Mouse (Mus musculus) lung, embryonic 14.5 days (tissue): Measurements from ENCODE around the gene Ptrh2. TPM values are rescaled to one million over a fixed set of nuclear protein-coding genes. Genes with fewer than 3 reads are reported as not detected.
A peak's percentile ranks its signal among the peaks of the same experiment; 100 is the strongest.

Source experiments
- ATAC-seq: fragments of 200-750 bp; cut with Nextera tagmentation; 2 replicates; pipeline ENCODE4 v1.8.0; 2017; ENCODE audit warnings: mild to moderate bottlenecking, moderate TSS enrichment, moderate library complexity; ENCODE audit not compliant: insufficient read depth
- DNase-seq: peaks from one replicate; pipeline ENCODE4 v3.0.0-alpha.2; 2015
- H3K27ac ChIP-seq: fragments of 300-500 bp; sonication (generic); 2 replicates; pipeline ENCODE4 v1.5.1; 2014; ENCODE audit warnings: low read depth, mild to moderate bottlenecking, moderate library complexity
- H3K27me3 ChIP-seq: fragments of 300-500 bp; sonication (generic); 2 replicates; pipeline ENCODE4 v1.6.1; 2014; ENCODE audit warnings: low read length, control low read depth; ENCODE audit not compliant: insufficient read depth
- H3K36me3 ChIP-seq: fragments of 300-500 bp; sonication (generic); 2 replicates; pipeline ENCODE4 v1.6.1; 2014; ENCODE audit warnings: control low read depth; ENCODE audit not compliant: insufficient read depth
- H3K4me1 ChIP-seq: fragments of 300-500 bp; sonication (generic); 2 replicates; pipeline ENCODE4 v1.6.1; 2014; ENCODE audit warnings: antibody characterized with exemption, control low read depth; ENCODE audit not compliant: insufficient read depth
- H3K4me2 ChIP-seq: fragments of 300-500 bp; sonication (generic); 2 replicates; pipeline ENCODE4 v1.6.1; 2014; ENCODE audit warnings: mild to moderate bottlenecking
- H3K4me3 ChIP-seq: fragments of 300-500 bp; sonication (generic); 2 replicates; pipeline ENCODE4 v1.5.1; 2014; ENCODE audit warnings: low read depth, low read length
- H3K9ac ChIP-seq: fragments of 300-500 bp; sonication (generic); 2 replicates; pipeline ENCODE4 v1.6.1; 2014
- H3K9me3 ChIP-seq: fragments of 300-500 bp; sonication (generic); 2 replicates; pipeline ENCODE4 v1.6.1; 2016; ENCODE audit warnings: low read depth, low read length, control low read depth
- CTCF ChIP-seq: IDR thresholded peaks from 2 replicates; pipeline ENCODE4 v1.5.1; 2016; ENCODE audit warnings: antibody characterized with exemption, low read depth
- WGBS: fragments of 180-500 bp; shearing (Covaris S2); extraction: QIAGEN DNeasy Blood & Tissue Kit; methylation state at CpG from one replicate; pipeline ENCODE4 v1.1.7; 2014; 5-methylcytosine and 5-hydroxymethylcytosine counted together
- polyA plus RNA-seq: library from polyadenylated mRNA; unstranded; fragments of >200 nt; fragmentation: Nextera tagmentation; extraction: Ambion mirVana; gene quantifications from 2 replicates; pipeline ENCODE4 v1.2.1, GENCODE M21; 2014

Gene Ptrh2
- polyA plus RNA-seq, 1 experiment from 2014 or later = 36.8 TPM

DNA sequence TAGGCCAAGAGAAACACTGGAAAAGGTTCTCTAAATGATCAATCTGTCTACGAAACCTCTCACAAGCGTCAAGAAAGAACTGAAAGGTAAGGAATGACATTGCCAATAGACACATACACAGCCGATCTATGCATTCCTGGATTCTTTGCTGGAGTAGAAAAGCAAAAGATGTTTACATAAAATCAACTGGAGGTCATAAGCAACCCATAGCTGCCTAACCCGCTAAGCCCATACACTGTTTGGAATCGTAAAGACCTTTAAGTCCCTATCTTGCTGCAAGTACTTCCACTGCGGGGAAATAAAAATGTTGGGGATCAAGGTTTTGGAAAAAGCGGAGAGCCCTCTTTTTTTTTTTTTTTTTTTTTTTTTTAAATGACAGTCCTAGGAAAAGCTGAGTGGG lies 924 bp upstream of the Ptrh2 start:
- Histone ChIP-seq H3K4me2 (peak overlapping the region; percentile 84), H3K27me3 (no peaks in the 10 kb centered on the region), H3K4me3 (peak overlapping the region; percentile 89), H3K9me3 (no peaks in the 10 kb centered on the region), H3K36me3 (peaks cover 3% of the 10 kb centered on the region; the same call in 1 of the 2 replicates), H3K9ac (peak overlapping the region; percentile 87), H3K4me1 (peaks cover 4% of the 10 kb centered on the region; the same call in 1 of the 2 replicates), H3K27ac (0 out of 2 replicates have a peak overlapping the region, but pooled peaks have one; percentile 92)
- ATAC-seq (no peak), DNase-seq (no peak)
- WGBS = 23% methylated on average over 7 of the region's 7 CpGs
- TF ChIP-seq CTCF = no peak

DNA sequence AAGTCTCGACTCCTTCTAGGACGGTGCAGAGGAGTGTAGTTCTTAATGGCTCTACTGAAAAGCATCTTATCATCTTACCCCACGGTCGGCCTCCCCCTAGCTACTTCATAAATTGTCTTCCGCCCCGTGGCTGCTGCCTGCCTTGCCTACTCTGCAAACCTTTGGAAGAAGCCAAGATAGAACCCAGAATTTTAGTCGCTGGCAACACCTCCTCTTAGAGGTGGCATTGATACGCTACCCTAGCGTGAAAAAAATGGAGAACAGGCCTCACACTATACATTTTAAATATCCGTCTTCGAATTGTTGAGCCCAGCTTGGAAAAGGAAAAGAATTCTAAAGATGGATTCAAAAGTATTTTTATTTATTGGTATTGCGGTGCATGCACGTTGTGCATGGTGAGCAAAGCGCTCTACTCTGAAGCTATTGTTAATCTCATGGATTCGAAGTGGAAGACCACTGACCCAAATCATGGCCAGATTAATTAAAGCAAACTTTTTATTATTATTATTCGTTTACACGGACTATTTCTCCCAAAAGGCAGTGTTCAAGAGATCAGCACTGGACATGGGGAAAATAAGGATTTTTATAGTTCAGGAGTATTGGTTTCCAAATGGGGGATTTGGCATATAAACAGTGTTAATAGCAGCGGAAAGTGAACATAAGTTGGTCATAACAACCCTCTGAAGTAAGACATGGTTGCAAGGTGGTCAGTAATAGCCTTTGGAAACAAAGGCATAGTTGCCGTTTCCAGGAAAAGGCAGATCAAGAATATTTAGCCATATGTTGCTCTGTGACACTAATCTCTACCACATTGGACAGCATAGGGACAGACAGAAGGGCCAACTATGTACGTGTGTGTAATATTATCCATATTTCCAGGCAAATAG lies 584 bp downstream of the Ptrh2 start:
- Histone ChIP-seq H3K9ac (peak overlapping the region; percentile 87), H3K4me3 (peak overlapping the region; percentile 89), H3K4me1 (peaks cover 4% of the 10 kb centered on the region; the same call in 1 of the 2 replicates), H3K27me3 (no peaks in the 10 kb centered on the region), H3K4me2 (peak overlapping the region; percentile 84), H3K36me3 (peaks cover 13% of the 10 kb centered on the region), H3K27ac (peak overlapping the region; percentile 92), H3K9me3 (no peaks in the 10 kb centered on the region)
- DNase-seq = no peak
- no peak for ATAC-seq
- WGBS = 5% methylated on average over 20 of the region's 20 CpGs
- TF ChIP-seq CTCF = no peak

DNA sequence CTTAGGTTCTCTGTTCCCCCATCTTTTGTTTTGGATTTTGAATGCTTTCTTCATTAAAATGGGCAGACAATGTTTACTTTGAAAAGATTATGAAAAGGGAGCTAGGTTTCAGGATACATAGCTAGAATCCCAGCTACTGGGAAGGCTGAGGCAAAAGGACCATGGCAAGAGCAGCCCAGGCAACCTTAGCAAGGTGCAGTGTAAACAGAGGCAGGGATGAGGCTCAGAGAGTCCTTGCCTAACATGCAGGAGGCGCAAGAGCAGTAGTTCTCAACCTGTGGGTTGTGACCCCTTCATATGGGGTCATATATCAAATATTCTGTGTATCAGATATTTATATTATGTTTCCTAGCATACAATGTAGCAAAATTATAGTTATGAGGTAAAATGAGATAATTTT lies 1.6 kb downstream of the Ptrh2 start:
- H3K9ac ChIP-seq = peak overlapping the region; percentile 87
- no peaks in the 10 kb centered on the region for H3K27me3 ChIP-seq
- peaks cover 23% of the 10 kb centered on the region for H3K36me3 ChIP-seq
- no peak overlapping the region for H3K27ac ChIP-seq
- no peaks in the 10 kb centered on the region for H3K9me3 ChIP-seq
- TF ChIP-seq CTCF = no peak
- DNase-seq = no peak
- 74% methylated on average over 1 of the region's 1 CpGs for WGBS
- no peak for ATAC-seq
- H3K4me2 ChIP-seq = peak overlapping the region; percentile 84
- H3K4me1 ChIP-seq = peaks cover 4% of the 10 kb centered on the region; the same call in 1 of the 2 replicates
- H3K4me3 ChIP-seq = peak overlapping the region; percentile 89

DNA sequence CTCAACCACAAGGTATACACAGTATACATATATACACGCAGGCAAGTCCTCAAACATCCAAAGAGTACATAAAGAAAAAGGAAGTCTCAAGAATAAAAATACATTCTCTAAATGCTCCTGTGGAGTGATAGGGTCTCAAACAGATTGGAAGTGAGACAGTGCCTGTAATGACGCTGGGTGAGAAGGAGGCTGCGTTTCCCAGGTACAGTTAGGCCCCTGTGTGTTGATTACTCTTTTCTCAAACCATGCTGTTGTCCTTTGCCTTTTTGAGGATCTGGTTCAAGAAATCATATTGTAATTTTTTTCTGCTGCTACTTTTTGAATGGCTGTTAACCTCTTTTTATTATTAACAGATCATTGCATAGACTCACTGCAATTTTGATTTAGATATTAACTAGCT lies 6.6 kb downstream of the Ptrh2 start:
- Histone ChIP-seq H3K36me3 (peaks cover 68% of the 10 kb centered on the region), H3K9ac (no peak overlapping the region), H3K27ac (no peak overlapping the region), H3K9me3 (no peaks in the 10 kb centered on the region), H3K4me2 (no peak overlapping the region), H3K4me1 (0 out of 2 replicates have a peak, but pooled peaks cover under 1% of the 10 kb centered on the region), H3K4me3 (no peak overlapping the region), H3K27me3 (no peaks in the 10 kb centered on the region)
- ATAC-seq (no peak), DNase-seq (no peak)
- 76% methylated on average over 3 of the region's 3 CpGs for WGBS
- no peak for TF ChIP-seq CTCF

DNA sequence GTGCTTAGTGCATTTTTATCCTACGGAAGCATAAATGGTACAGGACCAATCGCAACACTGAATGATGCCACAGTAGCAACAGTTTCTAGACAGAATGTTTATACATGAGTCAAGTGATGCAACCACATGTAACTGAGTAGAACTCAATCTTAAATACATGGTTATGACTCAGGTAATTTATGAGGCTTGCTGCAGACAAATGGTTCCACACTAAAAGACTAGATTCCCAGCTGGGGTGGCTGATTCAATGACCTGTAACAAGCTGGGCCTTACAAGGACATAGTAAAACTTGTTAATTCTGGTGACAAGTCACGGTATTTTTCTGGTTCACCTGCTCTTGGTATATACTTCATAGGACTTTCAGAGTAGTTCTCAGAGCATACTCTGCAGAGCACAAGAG lies 7.7 kb downstream of the Ptrh2 start:
- Histone ChIP-seq H3K36me3 (peaks cover 77% of the 10 kb centered on the region), H3K27ac (no peak overlapping the region), H3K4me3 (no peak overlapping the region), H3K9me3 (no peaks in the 10 kb centered on the region), H3K9ac (no peak overlapping the region), H3K4me2 (no peak overlapping the region), H3K4me1 (no peaks in the 10 kb centered on the region), H3K27me3 (no peaks in the 10 kb centered on the region)
- DNase-seq (no peak), ATAC-seq (no peak)
- no peak for TF ChIP-seq CTCF
- WGBS = 93% methylated on average over 3 of the region's 3 CpGs

DNA sequence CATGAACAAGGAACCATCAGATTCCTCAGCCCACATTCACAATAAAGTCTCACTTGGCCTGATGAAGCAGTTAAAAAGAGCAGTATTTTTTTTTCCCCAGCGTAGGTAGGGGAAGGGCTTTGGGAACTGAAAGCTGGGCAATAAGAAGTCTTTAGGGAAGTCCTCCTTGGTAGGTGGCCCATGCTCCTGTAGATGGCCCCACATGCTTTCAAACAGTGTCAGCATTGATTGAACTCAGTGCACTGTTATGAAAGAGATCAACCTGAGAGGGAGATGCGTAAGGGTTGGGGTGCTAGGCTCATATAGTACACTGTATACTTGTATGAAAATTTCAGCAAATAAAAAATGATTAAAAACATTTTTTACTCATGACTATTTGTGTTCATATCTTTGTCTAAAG lies 8.2 kb downstream of the Ptrh2 start:
- H3K4me1 ChIP-seq = no peaks in the 10 kb centered on the region

DNA sequence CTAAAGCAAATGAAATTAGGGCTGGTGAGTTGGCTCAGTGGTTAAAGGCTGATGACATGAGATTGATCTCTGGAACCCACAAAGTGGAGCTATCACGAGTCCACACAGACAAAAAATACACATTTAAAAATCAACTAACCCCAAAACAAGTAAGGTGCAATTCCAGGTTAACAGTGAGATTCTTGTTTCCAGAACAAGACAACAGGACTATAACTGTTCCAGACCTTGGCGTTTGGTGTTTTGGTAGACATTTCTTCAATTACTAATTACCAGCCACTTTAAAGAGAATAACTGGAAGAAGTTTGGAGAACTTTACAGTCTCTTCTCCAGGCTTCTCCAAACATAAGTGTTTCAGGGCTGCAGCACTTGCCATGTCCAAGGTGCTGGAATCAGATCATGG lies 8.8 kb downstream of the Ptrh2 start:
- no peak for TF ChIP-seq CTCF
- Histone ChIP-seq H3K36me3 (peaks cover 87% of the 10 kb centered on the region), H3K9ac (no peak overlapping the region), H3K4me1 (no peaks in the 10 kb centered on the region), H3K27me3 (no peaks in the 10 kb centered on the region), H3K27ac (no peak overlapping the region), H3K4me3 (no peak overlapping the region), H3K9me3 (no peaks in the 10 kb centered on the region), H3K4me2 (no peak overlapping the region)
- WGBS = 84% methylated on average over 2 of the region's 2 CpGs
- ATAC-seq = no peak
- no peak for DNase-seq

More for the DNA sequence above, 8.2 kb downstream of the Ptrh2 start:
- H3K27ac ChIP-seq = no peak overlapping the region
- TF ChIP-seq CTCF = no peak
- no peak overlapping the region for H3K4me3 ChIP-seq
- DNase-seq (no peak), ATAC-seq (no peak)
- H3K9me3 ChIP-seq = no peaks in the 10 kb centered on the region
- 89% methylated on average over 2 of the region's 2 CpGs for WGBS
- no peak overlapping the region for H3K4me2 ChIP-seq
- no peak overlapping the region for H3K9ac ChIP-seq
- no peaks in the 10 kb centered on the region for H3K27me3 ChIP-seq
- H3K36me3 ChIP-seq = peaks cover 81% of the 10 kb centered on the region
